Mouse (Mus musculus): Measurements from ENCODE around the gene Serpinb9g.
"Not testable (repeated sequence)": the region's sequence is repeated elsewhere in the genome, so short reads cannot be mapped to it uniquely, and the experiment has no call there.

The Serpinb9g gene

GRCm38 (mm10) chr13:33484490-33484889, at the start of gene Serpinb9g:
Serpinb9g (plus strand) TSS chr13:33484790.
- DNase-seq (ENCODE audit: extremely low read depth, low read depth): not testable (repeated sequence)

GRCm38 (mm10) chr13:33483872-33484271, 718 bp upstream of the Serpinb9g start:
- not testable (repeated sequence) for DNase-seq (ENCODE audit: extremely low read depth, low read depth)

GRCm38 (mm10) chr13:33524629-33525028, 40.0 kb downstream of the Serpinb9g start:
- no peak for DNase-seq (ENCODE audit: extremely low read depth, low read depth)

- DNase-seq (ENCODE audit: extremely low read depth, low read depth): peak; percentile 66
Measured at GRCm38 (mm10) chr13:33532814-33533213, 48.2 kb downstream of the Serpinb9g start.

Data from MEL-GATA-1-ER (cell line).